Mouse (Mus musculus) mature B cell (primary cell): ENCODE results near the gene Ywhah.

Experiments
- in situ Hi-C: fragments of 300-500 bp; cut with MboI; formaldehyde crosslinking; loops from 2 replicates; pipeline ENCODE4 v1.14.3; 2019

Gene Ywhah

DNA sequence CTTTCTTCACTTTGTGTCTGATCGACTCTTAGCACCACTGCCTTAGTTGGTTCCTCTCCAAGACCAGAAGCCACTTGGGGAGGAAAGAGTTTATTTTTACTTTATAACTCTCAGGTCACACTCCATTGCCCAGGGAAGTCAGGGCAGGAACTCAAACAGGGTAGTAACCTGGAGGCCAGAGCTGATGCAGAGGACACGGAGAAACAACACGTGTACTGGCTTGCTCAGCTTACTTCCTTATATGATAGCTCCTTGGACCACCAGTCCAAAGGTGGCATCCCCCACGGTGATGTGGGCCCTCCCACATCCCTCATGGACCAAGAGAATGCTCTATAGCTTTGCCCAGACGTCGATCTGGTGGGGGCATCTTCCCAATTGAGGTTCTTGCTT is 26.7 kb downstream of the Ywhah start:
- in situ Hi-C loops = no loop called here

DNA sequence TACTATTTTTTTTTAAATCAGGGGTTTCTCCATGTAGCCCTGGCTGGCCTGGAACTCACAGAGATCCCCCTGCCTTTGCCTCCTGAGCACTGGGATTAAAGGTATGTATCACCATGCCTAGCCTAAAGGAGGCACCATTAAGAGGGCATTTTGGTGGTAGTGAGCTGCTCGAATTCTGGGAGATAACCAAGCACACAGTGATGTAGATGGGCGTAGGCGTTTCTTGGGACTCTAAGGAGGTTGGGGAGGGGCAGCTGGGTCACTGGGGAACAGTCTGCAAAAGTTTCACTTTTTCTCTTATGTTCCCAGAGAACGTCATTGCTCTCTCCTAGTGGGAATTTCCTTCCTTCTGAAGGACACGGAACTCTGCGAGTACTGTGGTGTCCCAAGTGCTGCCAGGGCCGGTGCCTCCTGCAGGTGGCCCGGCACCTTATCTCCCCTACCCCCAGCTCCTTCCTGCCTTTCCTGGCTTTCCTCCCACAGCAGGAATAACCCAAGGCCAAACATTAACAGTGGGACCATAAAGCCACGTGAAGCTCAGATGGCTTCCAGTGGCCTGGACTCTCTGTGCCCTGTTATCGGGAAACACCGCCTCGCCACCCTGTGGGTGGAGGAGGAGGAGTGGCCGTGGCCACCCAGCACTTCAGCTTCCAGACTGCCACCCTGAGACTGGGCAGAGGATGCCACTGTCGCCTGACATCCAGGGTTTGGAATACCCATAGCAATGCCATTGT is 34.4 kb downstream of the Ywhah start:
- in situ Hi-C loops = no loop called here

- in situ Hi-C loops = no loop called here
These were observed 37.6 kb downstream of the Ywhah start for GRCm38 (mm10) chr5:33056126-33056765.

DNA sequence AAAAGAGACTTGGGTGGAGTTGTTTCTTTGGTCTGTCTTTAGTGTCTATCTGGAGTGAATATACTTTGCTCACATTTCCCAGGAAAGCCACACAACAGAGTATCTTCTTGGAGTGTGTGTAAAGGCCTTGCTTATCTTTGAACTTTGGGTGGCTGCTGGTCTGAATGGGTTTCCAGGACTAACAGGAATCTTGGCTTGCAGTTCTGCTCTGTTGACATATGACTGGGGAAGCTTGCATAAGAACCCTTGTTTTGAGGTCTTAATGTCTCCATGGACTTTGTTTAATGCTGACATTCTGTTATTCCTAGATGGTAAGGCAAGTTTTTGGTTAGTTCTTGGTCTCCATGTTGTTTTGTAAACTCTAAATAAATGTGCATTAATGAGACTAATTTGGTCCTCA is 51.5 kb downstream of the Ywhah start:
- in situ Hi-C loops = no loop called here

DNA sequence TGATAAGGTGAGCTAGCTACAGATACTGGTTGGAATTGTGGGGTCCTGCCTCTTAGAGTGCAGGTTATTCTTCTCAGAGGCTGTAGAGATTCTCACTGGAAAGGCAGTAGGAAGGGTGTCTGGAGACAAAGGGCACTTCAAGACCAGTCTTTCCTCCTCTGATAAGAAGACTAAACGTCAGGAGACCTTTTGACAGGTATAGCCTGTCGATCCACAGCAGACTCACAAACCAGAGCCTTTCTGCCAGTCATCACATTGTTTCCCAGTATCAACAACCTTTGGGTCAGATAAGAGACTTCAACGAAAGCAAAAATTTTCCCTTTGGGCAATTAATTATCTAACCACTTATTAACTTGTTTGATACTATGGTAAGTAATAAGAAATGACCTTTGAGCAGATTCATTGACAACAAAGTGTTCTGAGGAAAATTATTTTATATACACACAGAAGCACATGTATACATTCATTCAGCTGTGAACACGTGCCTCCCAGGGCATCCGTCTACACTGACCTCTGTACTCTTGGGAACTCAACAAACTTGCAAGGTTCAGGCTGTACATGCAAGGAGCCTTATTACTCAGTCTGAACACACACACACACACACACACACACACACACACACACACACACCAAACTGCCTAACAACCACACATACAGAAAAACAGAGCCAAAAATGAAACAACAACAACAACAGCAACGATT is 58.0 kb downstream of the Ywhah start:
- in situ Hi-C loops = no loop called here
